Mouse (Mus musculus): Measurements from ENCODE around the gene Foxo3.

- TF ChIP-seq CTCF (IDR thresholded peaks at IDR 0.05) = no peak
- no peak for TF ChIP-seq EP300 (IDR thresholded peaks at IDR 0.05)
Measured at GRCm38 (mm10) chr10:42227751-42228241, 48.8 kb downstream of the Foxo3 start.

All from lung, postnatal 0 days (tissue).